Mouse (Mus musculus): ENCODE measurements around the gene Cdk2ap2. TPM values are rescaled to one million over a fixed set of nuclear protein-coding genes. Genes with fewer than 3 reads are reported as not detected.
"Not testable (repeated sequence)": the region's sequence is repeated elsewhere in the genome, so short reads cannot be mapped to it uniquely, and the experiment has no call there.

Gene Cdk2ap2
- total RNA-seq (2021), result 10 to 100 TPM; 31.8 to 35.3 TPM

- intact Hi-C loops (cut with DNase I), result loop anchor here (2.0 to 5.0 kb wide), 2 partner anchors 50 to 130 kb away; partner anchors contain the start of gene Gstp2
- DNase-seq (ENCODE audit: low spot score in 2 of 2), result peak; percentile 100
These were observed at the start of gene Cdk2ap2 for GRCm38 (mm10) chr19:4096642-4097440. Cdk2ap2 (plus strand) TSS chr19:4097182.

DNA sequence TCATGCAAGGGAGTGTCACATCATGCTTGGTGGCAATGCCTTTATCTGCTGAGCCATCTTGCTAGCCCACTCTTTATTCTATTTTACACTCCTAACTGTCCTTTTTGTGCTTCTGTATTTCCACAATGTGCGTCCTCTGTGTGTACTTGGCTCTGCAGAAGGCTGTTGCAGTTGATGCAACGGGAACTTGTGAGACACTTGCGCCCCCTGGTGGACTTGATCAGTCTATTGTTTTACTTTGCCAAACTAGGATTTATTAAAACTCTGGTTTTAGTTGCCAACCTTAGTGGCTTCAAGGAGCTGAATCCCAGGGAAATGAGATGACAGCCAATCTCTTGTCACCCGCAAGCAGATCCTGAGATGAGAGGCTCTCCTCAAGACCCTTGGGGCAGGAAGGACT is 49.1 kb upstream of the Cdk2ap2 start:
- intact Hi-C loops (cut with DNase I), result loop anchor here (1.0 to 2.0 kb wide), 2 partner anchors 29 to 49 kb away; partner anchors contain the start of gene Cdk2ap2
- DNase-seq (ENCODE audit: low spot score in 2 of 2), result peak; percentile 54 to 64

DNA sequence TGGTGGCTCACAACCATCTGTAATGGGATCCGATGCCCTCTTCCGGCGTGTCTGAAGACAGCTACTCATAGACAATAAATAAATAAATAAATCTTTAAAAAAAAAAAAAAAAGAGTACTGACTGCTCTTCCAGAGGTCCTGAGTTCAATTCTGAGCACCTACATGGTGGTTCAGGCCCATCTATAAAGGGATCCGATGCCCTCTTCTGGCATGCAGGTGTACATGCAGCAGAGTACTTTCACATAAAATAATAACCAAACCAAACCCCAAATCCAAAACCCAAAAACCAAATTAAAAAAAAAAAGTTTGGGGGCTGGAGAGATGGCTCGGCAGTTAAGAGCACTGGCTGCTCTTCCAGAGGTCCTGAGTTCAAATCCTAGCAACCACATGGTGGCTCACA is 47.9 kb upstream of the Cdk2ap2 start:
- DNase-seq (ENCODE audit: low spot score in 2 of 2); intact Hi-C loops (cut with DNase I): not testable (repeated sequence)

DNA sequence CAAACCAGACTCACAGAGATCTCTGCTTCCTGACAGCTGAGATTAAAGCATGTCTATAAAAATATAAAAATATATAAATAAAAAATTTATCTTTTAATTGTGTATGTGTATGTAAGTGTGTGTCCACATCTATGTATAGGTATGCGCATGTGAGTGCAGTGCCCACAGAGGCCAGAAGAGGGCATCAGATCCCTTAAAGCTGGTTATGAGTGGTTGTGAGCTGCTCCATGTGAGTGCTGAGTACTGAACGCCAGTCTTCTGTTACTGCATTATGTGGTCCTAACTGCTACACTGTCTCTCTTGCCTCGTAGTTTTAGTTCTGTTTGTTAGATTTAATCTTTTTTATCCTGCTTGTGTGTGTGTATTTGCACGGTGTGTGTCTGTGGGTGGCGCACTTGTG is 46.0 kb upstream of the Cdk2ap2 start:
- no peak for DNase-seq (ENCODE audit: low spot score in 2 of 2)
- intact Hi-C loops (cut with DNase I), result no loop called here

- intact Hi-C loops (cut with DNase I), result no loop called here
- peak; percentile 21 to 28 for DNase-seq (ENCODE audit: low spot score in 2 of 2)
These were observed 45.1 kb upstream of the Cdk2ap2 start for GRCm38 (mm10) chr19:4051741-4052515.

- no peak for DNase-seq (ENCODE audit: low spot score in 2 of 2)
- intact Hi-C loops (cut with DNase I), result no loop called here
These were observed 44.4 kb upstream of the Cdk2ap2 start for GRCm38 (mm10) chr19:4052516-4053030.

- no peak for DNase-seq (ENCODE audit: low spot score in 2 of 2)
- intact Hi-C loops (cut with DNase I), result no loop called here
These were observed 42.4 kb upstream of the Cdk2ap2 start for GRCm38 (mm10) chr19:4054613-4055012.

GRCm38 (mm10) chr19:4055216-4055946 is 41.6 kb upstream of the Cdk2ap2 start:
- DNase-seq (ENCODE audit: low spot score in 2 of 2), result no peak

GRCm38 (mm10) chr19:4055947-4056693 is 40.9 kb upstream of the Cdk2ap2 start:
- no peak for DNase-seq (ENCODE audit: low spot score in 2 of 2)

More at GRCm38 (mm10) chr19:4055216-4055946, 41.6 kb upstream of the Cdk2ap2 start:
- intact Hi-C loops (cut with DNase I), result no loop called here

DNA sequence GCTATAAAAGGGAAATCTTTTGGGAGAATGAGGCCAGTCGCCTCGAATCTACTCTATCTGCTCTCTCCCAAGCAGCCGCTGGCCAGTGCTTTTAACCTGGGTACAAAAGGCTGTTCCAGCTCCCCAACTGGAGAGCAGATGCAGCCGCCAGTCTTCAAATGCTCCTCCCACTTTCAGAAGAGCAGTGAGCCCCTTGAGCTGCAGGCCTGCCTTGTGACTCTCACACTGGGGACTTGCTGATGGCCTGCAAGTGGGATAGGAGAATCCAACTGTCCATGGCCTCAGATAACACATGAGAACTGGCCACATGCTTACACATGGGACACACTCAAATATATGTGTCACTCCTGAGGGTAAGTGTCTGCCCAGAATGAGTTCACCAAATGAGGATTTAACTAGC is 40.3 kb upstream of the Cdk2ap2 start:
- intact Hi-C loops (cut with DNase I), result no loop called here
- no peak for DNase-seq (ENCODE audit: low spot score in 2 of 2)

More at GRCm38 (mm10) chr19:4055947-4056693, 40.9 kb upstream of the Cdk2ap2 start:
- intact Hi-C loops (cut with DNase I), result no loop called here

- no peak for DNase-seq (ENCODE audit: low spot score in 2 of 2)
- intact Hi-C loops (cut with DNase I), result no loop called here
These were observed 39.6 kb upstream of the Cdk2ap2 start for GRCm38 (mm10) chr19:4057389-4057788.

DNA sequence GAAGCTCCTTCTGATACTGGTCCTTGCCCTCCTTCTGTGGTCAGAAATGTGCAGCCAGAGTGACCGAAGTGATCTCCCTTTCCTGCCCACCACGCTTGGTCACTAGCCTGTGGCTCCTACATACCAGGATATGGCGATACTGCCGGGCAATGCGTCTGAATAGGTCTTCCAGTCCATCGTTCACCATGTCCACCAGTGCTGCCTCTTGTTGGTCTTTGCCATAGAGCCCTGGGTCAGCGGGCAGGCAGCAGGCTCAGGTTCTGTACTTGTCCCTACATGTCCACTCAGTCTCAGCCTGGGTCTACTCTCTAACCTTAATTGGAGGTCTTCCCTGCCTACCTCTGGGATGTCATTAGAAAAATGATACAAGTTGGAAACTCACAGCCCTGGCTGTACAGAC is 39.0 kb upstream of the Cdk2ap2 start:
- no peak for DNase-seq (ENCODE audit: low spot score in 2 of 2)
- intact Hi-C loops (cut with DNase I), result loop anchor here (2.0 kb wide), 1 partner anchor 15 kb away; no protein-coding TSS in a partner anchor

DNA sequence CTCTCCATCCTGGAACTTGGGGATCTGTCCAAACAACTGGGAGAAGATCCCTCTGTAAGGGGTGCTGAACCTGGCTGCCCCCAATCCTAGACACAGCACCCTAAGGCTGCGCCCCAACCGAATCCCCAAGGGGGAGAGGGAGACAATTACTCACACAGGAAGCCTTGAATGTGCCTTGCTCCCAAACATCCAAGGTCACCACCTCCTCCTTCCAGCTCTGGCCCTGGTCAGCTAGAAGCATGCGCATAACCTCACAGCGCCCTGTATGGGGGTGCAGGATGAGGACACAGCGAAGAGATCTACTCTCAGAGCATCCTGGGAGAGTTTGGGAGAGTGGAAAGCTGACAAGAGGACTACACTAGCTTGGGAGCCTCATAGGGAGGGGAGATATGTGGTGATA is 38.4 kb upstream of the Cdk2ap2 start:
- intact Hi-C loops (cut with DNase I), result loop anchor here (2.0 kb wide), 1 partner anchor 14 kb away; no protein-coding TSS in a partner anchor
- DNase-seq (ENCODE audit: low spot score in 2 of 2), result no peak

DNA sequence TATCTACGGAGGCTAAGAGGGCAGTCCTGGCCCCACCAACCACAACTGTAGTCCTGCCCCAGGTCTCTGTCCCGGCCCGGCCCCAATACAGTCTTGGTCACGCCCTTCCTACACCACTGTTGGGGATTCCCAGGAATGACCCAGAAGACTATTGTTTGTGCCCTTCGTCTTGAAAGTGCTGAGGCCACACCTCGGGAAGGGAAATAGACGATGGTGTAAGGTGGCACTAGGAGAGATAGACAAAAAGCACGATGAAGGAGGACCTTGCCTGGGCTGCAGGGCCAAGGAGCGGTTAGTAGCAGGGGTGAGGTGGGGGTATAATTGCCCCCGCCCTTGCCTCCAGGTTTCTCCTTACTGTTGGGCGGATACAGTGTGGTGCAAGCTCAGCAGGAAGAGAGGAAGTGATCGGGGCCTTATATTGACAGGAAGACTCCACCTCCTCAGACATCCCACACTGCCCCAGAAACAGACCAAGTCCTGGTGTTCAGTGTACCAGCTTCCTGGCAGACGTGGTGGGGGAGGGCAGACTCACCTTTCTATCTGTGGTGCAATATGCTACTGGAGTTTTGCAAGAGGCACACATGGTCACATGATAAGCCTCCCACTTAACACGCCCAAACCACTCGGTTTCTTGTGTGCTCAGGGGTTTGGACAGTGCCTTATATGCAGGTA is 37.8 kb upstream of the Cdk2ap2 start, which contains the start of gene Gstp3:
Gene Gstp3 (minus strand): TSS at position 501 of the 672 bp plus-strand sequence.
- intact Hi-C loops (cut with DNase I), result loop anchor here (2.0 kb wide), 1 partner anchor 14 kb away; no protein-coding TSS in a partner anchor
- DNase-seq (ENCODE audit: low spot score in 2 of 2), result no peak

DNA sequence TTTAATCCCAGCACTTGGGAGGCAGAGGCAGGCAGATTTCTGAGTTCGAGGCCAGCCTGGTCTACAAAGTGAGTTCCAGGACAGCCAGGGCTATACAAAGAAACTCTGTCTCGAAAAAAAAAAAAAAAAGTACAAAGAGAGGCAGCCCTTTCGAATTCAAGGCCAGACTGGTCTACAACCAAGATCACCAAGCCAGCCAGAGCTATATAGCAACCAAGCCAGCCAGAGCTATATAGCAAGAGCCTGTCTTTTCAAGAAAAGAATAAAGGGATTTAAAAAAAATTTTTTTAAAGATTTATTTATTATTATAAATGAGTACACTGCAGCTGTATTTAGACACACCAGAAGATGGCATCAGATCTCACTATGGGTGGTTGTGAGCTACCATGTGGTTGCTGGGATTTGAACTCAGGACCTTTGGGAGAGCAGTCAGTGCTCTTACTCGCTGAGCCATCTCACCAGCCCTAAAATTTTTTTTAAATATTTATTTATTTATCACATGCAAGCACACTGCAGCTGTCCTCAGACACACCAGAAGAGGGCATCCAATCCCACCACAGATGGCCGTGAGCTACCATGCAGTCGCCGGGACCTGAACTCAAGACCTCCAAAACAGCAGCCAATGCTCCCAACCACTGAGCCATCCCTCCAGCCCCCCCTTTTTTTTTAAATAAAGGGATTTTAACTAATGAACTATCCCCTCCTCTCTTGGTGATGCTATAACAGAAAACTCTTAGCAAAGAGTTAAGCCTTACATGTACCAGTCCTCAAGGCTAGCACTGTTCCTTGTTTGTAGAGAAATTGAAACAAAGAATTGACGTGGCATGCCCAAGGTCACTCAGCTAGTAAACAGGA is 36.7 kb upstream of the Cdk2ap2 start:
- intact Hi-C loops (cut with DNase I); DNase-seq (ENCODE audit: low spot score in 2 of 2): not testable (repeated sequence)

DNA sequence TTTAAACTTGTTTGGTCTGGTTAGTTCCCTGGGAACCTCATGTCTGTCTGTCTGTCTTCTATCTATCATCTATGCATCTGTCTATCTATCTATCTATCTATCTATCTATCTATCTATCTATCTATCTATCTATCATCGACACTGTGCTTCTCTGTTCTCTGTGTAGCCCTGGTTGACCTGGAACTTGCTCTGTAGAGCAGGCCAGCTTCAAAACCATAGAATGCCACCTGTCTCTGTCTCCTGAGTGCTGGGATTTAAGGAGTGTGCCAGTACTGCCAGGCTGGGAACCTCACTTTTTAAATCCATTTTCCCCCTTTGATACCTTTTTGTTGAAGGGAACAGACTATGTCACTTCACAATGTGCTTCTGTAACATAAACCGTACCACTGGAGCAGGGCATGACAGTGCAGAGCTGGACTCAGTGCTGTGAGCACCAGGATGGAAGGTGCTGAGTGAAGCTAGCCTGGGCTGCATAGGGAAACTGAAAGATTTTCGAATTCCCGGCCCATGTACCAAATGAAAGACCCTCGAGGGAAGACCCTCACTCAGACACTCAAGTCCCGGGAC is 36.0 kb upstream of the Cdk2ap2 start:
- no peak for DNase-seq (ENCODE audit: low spot score in 2 of 2)
- intact Hi-C loops (cut with DNase I), result no loop called here

- intact Hi-C loops (cut with DNase I); DNase-seq (ENCODE audit: low spot score in 2 of 2): not testable (repeated sequence)
These were observed 33.6 kb upstream of the Cdk2ap2 start for GRCm38 (mm10) chr19:4063357-4063756.
